Mouse (Mus musculus) liver, adult 2 months (tissue): ENCODE results near the gene Ets2. TPM values are rescaled to one million over a fixed set of nuclear protein-coding genes. Genes with fewer than 3 reads are reported as not detected.

Experiments used
- DNase-seq: peaks from one replicate; pipeline ENCODE4 v3.0.0-alpha.2; 2011; ENCODE audit warnings: low read depth, low spot score; ENCODE audit errors: extremely low read depth
- H3K27ac ChIP-seq: fragments of 200-500 bp; replicated peaks from 2 replicates; pipeline ENCODE4 v1.5.1; 2012; ENCODE audit warnings: low read depth, mild to moderate bottlenecking, control low read depth, inconsistent platforms, low read length; ENCODE audit not compliant: insufficient read depth
- H3K27me3 ChIP-seq: fragments of 200-500 bp; 2 replicates; pipeline ENCODE4 v1.6.1; 2012; ENCODE audit warnings: mild to moderate bottlenecking, moderate library complexity, low read length, inconsistent platforms; ENCODE audit not compliant: control insufficient read depth, insufficient read depth
- H3K36me3 ChIP-seq: fragments of 200-500 bp; 2 replicates; pipeline ENCODE4 v1.6.1; 2012; ENCODE audit warnings: low read length, inconsistent platforms; ENCODE audit not compliant: control insufficient read depth, insufficient read depth
- H3K4me1 ChIP-seq: fragments of 200-500 bp; 2 replicates; pipeline ENCODE4 v1.6.1; 2011; ENCODE audit warnings: low read length; ENCODE audit not compliant: control insufficient read depth, insufficient read depth
- H3K4me3 ChIP-seq: fragments of 200-500 bp; 2 replicates; pipeline ENCODE4 v1.5.1; 2011; ENCODE audit warnings: low read depth, mild to moderate bottlenecking, control low read depth, low read length, moderate library complexity; ENCODE audit not compliant: insufficient read depth
- H3K79me2 ChIP-seq: fragments of 200-500 bp; 2 replicates; pipeline ENCODE4 v1.6.1; 2012; ENCODE audit warnings: inconsistent platforms, mild to moderate bottlenecking, low read length, moderate library complexity; ENCODE audit not compliant: control insufficient read depth, insufficient read depth
- H3K9ac ChIP-seq: fragments of 200-500 bp; 2 replicates; pipeline ENCODE4 v1.6.1; 2012; ENCODE audit warnings: low read depth, mild to moderate bottlenecking, control low read depth, inconsistent platforms, low read length
- CTCF ChIP-seq: fragments of 200-500 bp; IDR thresholded peaks from 2 replicates; pipeline ENCODE4 v1.5.1; 2011; ENCODE audit warnings: low read depth, low read length, control low read depth
- POLR2A ChIP-seq: fragments of 200-500 bp; IDR thresholded peaks from 2 replicates; pipeline ENCODE4 v1.6.1; 2011; ENCODE audit warnings: low read length, control low read depth; ENCODE audit not compliant: insufficient read depth; ENCODE audit errors: extremely low read depth
- WGBS: fragments of 180-500 bp; shearing (Covaris S2); methylation state at CpG from one replicate; pipeline ENCODE4 v1.1.7; 2018; 5-methylcytosine and 5-hydroxymethylcytosine counted together
- polyA plus RNA-seq: library from polyadenylated mRNA; depleted of rRNA; stranded (reverse); fragments of >200 nt; gene quantifications from 2 replicates; pipeline ENCODE4 v1.2.3, GENCODE M21; 2012
- total RNA-seq: library from RNA; depleted of rRNA; stranded (reverse); fragments of >200 nt; gene quantifications from 2 replicates; pipeline ENCODE4 v1.2.3, GENCODE M21; 2014

The Ets2 gene
- total and polyA plus RNA-seq, 2 experiments = 10.7 to 14.6 TPM

DNA sequence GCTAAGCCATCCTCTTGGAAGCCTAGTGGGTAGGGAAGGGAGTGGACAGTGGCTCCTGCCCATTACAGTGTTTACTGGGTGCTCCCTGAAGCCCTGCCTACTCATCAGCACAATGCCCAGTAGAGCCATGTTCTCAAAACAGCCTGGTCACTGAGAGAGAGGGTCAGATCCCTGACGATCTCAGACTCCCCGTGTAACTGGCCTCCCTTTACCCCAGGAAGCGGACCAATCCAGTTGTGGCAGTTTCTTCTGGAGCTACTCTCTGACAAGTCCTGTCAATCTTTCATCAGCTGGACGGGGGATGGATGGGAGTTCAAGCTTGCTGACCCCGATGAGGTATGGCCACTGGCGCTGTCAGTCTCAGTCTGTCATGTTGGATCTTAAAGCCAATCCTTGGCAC, 15.8 kb downstream of the Ets2 start:
- H3K27ac ChIP-seq = no peak overlapping the region
- WGBS = 97% methylated on average over 6 of the region's 6 CpGs
- no peaks in the 10 kb centered on the region for H3K27me3 ChIP-seq
- peaks cover 66% of the 10 kb centered on the region for H3K36me3 ChIP-seq
- no peak for DNase-seq
- no peaks in the 10 kb centered on the region for H3K79me2 ChIP-seq
- no peak overlapping the region for H3K9ac ChIP-seq
- TF ChIP-seq CTCF (no peak), POLR2A (no peak)
- no peak overlapping the region for H3K4me3 ChIP-seq
- H3K4me1 ChIP-seq = no peaks in the 10 kb centered on the region

- H3K9ac ChIP-seq = no peak overlapping the region
- no peak overlapping the region for H3K4me3 ChIP-seq
- no peaks in the 10 kb centered on the region for H3K27me3 ChIP-seq
- no peaks in the 10 kb centered on the region for H3K4me1 ChIP-seq
- H3K36me3 ChIP-seq = peaks cover 65% of the 10 kb centered on the region
- DNase-seq = no peak
- no peak overlapping the region for H3K27ac ChIP-seq
- no peak for TF ChIP-seq CTCF
- TF ChIP-seq POLR2A = no peak
- WGBS = 94% methylated on average over 4 of the region's 4 CpGs
- no peaks in the 10 kb centered on the region for H3K79me2 ChIP-seq
Observed at GRCm38 (mm10) chr16:95718119-95718518, 16.2 kb downstream of the Ets2 start.

DNA sequence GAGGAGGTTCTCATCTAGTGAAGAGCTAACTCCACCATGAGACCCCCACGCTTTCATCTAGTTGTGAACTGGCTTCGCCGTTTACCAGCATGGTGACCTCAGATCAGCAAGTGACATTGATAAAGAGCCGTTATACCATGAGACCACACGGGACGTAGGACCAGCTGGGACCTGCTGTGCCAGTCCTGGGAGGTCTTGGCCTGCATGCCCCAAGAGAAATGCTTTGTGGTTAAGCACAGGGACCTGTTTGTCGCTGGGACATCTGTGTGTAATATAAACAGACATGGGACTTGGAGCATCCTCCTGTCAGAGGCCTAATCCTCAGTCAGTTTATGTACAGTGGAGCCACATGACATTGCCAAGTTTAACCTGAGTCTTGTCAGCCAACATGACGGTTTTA, 18.7 kb downstream of the Ets2 start:
- WGBS = 97% methylated on average over 8 of the region's 8 CpGs
- Histone ChIP-seq H3K79me2 (no peaks in the 10 kb centered on the region), H3K9ac (no peak overlapping the region), H3K27ac (no peak overlapping the region), H3K4me3 (no peak overlapping the region), H3K36me3 (peaks cover 46% of the 10 kb centered on the region), H3K4me1 (no peaks in the 10 kb centered on the region), H3K27me3 (no peaks in the 10 kb centered on the region)
- no peak for TF ChIP-seq CTCF
- TF ChIP-seq POLR2A = no peak
- DNase-seq = no peak

- peak; percentile 57 for DNase-seq
- H3K27ac ChIP-seq = no peak overlapping the region
- H3K4me1 ChIP-seq = 0 out of 2 replicates have a peak, but pooled peaks cover 1% of the 10 kb centered on the region
- H3K27me3 ChIP-seq = no peaks in the 10 kb centered on the region
- peaks cover 11% of the 10 kb centered on the region for H3K36me3 ChIP-seq
- H3K4me3 ChIP-seq = no peak overlapping the region
- H3K79me2 ChIP-seq = no peaks in the 10 kb centered on the region
- TF ChIP-seq POLR2A (no peak), CTCF (no peak)
- WGBS = 48% methylated on average over 2 of the region's 2 CpGs
- H3K9ac ChIP-seq = no peak overlapping the region
Observed at GRCm38 (mm10) chr16:95724251-95724650, 22.4 kb downstream of the Ets2 start.

- peaks cover 8% of the 10 kb centered on the region for H3K36me3 ChIP-seq
- no peaks in the 10 kb centered on the region for H3K27me3 ChIP-seq
- 90% methylated on average over 5 of the region's 5 CpGs for WGBS
- TF ChIP-seq POLR2A = no peak
- TF ChIP-seq CTCF = no peak
- no peaks in the 10 kb centered on the region for H3K79me2 ChIP-seq
- H3K9ac ChIP-seq = no peak overlapping the region
- no peak for DNase-seq
- H3K4me1 ChIP-seq = 0 out of 2 replicates have a peak, but pooled peaks cover 1% of the 10 kb centered on the region
- H3K4me3 ChIP-seq = no peak overlapping the region
- no peak overlapping the region for H3K27ac ChIP-seq
Observed at GRCm38 (mm10) chr16:95724776-95725175, 22.9 kb downstream of the Ets2 start.

GRCm38 (mm10) chr16:95726802-95727201, 24.9 kb downstream of the Ets2 start:
- no peak overlapping the region for H3K9ac ChIP-seq

More at GRCm38 (mm10) chr16:95726802-95727201, 24.9 kb downstream of the Ets2 start:
- Histone ChIP-seq H3K27me3 (no peaks in the 10 kb centered on the region), H3K4me1 (0 out of 2 replicates have a peak, but pooled peaks cover 1% of the 10 kb centered on the region), H3K27ac (no peak overlapping the region), H3K36me3 (no peaks in the 10 kb centered on the region), H3K79me2 (no peaks in the 10 kb centered on the region), H3K4me3 (no peak overlapping the region)
- no peak for TF ChIP-seq CTCF
- no peak for TF ChIP-seq POLR2A
- DNase-seq = no peak
- WGBS = 96% methylated on average over 4 of the region's 4 CpGs
